Mouse (Mus musculus): Measurements from ENCODE around the gene Hmgcl. TPM values are rescaled to one million over a fixed set of nuclear protein-coding genes. Genes with fewer than 3 reads are reported as not detected.
"Not testable (repeated sequence)": the region's sequence is repeated elsewhere in the genome, so short reads cannot be mapped to it uniquely, and the experiment has no call there.

The Hmgcl gene
- polyA plus RNA-seq, 3 experiments from 2014 or later = 70.5 to 83.4 (median 77.2) TPM

DNA sequence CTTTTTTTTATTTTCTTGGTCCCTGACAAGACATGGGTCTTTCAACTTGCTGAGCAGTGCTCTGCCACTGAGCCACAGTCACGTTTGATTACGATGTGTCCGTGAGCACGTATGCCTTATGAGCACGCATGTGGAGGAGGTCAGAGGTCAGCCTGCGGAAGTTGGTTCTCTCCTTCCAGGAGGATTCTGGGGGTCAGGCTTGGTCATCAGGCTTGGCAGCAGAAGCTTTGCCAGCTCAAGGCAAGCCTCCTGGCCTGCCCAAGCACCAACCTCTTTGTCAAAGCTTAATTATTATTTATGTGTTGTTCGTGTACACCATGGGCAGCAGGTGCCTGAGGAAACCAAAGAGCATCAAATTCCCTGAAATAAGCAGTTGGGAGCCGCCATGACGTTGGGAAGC, 17.9 kb upstream of the Hmgcl start:
- ATAC-seq = no peak

DNA sequence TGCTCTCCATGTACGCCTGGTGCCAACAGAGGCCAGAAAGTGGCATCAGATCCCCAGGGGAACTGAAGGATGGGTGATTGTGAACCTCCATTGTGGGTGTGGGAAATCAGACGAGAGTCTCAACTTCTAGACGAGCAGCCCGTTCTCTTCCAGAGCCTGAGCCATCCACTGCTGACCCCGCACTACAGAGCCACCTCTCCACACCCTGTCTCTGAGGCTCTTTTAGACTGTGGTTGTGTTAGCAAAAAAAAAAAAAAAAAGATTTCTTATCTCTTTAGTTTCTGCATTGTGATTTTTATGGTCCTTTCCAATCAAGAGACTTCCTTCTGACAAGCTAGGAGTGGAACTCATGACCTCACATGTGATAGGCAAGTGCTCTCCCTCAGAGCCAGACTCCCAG, 16.8 kb upstream of the Hmgcl start:
- no peak for ATAC-seq

DNA sequence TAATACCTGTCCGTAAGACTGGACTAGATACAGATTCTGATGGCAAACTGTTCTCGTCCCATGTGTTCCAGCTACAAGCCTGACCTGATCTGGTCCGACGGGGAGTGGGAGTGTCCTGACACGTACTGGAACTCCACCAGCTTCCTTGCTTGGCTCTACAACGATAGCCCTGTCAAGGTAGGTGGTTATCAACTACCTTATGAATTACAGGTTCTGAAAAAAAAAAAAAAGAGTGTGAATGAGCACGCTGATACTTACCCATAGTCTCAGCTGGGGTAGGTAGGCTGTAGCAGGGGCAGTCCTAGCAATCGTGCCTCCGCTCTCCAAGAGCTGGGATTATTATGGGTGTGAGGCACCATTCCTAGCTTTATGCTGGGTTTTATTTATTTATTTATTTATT, 16.4 kb upstream of the Hmgcl start:
- ATAC-seq = no peak

DNA sequence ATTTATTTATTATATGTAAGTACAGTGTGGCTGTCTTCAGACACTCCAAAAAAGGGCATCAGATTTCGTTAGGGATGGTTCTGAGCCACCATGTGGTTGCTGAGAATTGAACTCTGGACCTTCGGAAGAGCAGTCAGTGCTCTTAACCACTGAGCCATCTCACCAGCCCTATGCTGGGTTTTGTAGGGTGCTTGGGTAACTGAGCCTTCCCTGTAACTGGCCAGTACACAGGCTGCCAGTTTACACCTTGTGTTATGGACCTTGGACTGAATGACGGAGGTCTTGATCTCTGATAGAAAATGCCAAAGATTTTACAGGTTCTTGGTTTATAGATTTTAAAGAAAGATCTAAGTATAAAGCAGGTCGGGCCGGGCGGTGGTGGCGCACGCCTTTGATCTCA, 16.0 kb upstream of the Hmgcl start:
- ATAC-seq = no peak

DNA sequence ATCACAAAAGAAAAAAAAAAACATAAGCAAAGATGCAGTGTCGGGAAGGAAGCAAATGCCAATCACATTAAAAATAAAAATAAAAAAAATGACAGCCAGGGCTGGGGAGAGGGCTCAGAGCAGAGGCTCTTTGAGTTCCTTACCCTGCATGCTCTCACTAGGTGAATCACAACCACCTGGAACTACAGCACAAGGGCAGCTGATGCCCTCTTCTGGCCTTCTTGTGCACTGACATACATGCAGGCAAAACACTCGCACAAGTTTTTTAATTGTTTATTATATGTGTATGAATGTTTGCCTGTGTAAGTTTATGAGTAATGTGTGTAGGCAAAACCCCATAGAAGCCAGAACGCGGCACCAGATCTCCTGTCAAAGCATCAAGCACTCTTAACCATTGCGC, 14.4 kb upstream of the Hmgcl start:
- peak; percentile 52 for ATAC-seq

DNA sequence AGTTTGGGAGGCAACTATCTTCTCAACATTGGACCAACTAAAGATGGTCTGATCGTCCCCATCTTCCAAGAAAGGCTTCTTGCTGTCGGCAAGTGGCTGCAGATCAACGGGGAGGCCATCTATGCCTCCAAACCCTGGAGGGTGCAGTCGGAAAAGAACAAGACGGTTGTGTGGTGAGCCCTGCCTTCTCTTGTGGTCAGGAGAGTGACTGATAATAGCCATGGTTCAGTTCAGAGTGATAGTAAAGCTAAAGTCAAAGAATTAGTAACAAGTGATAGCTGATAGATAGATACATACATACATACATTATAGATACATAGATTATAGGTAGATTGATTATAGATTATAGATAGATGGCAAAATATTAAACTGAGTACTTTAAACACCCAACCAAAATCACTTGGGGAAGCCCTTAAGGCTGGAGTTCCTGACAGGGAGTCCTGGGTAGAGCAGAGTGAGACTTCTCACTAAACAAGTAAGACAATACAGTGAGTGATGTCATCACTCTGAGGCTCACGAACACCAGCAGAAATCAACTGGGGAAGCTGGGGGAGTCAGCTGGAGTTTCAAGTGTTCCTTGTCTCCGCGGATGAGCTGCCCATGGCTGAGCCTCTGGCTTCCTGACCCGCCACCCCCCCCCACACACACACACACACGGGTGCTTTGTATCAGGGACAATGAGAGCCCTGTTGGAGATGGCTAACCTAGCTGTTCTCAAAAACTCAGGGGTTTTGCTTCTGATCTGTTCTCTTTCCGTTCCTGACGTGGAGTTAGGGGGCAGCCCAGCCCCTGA, 11.3 kb upstream of the Hmgcl start:
- no peak for ATAC-seq

DNA sequence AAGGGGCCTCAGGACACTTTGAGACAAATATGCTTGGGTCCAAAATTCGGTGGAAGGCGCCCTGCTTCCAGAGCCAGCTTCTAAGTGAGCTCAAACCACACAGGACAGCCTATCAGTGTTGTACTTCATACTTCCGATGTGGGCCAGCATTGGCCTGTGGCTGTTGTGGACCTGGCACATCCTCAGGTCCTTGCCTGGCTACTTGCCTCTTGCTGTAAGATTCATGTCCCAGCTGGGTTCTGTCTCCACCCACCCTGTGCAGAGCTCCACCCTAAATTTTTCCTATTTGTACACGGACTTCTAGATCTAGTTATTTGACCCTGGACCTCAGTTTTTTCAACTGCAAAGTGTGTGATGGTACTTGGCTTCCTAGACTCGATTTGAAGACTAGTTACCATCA, 10.7 kb upstream of the Hmgcl start:
- no peak for ATAC-seq

DNA sequence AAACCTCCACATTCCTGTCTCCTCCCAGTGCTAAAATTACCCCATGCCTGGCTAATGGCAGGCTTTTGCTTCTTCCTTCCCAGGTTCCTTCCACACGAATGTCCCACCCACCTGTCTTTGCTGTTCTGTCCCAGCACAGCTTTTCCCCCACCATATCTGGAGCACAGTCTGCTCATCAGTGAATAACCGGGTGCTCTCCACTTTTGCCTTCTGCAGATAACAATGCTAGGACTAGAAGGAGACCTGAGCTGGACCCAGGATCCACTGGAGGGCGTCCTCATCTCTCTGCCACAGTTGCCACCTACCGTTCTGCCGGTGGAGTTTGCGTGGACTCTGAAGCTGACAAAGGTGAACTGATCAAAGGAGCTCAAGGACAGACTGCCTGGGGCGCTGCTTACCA, 7.4 kb upstream of the Hmgcl start:
- no peak for ATAC-seq

DNA sequence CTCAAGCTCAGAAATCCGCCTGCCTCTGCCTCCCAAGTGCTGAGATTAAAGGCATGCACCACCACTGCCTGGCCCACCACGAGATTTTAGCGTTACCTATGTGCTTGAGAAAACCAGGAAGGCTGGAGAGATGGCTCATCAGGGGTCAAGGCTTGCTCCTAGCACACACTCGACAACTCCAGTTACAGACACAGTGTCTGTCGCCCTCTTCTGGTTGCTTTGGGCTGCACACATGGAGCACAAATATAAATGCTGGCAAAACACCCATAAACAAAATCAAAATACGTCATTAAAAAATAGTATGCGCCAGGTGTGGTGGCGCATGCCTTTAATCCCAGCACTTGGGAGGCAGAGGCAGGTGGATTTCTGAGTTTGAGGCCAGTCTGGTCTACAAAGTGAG, 5.2 kb upstream of the Hmgcl start:
- ATAC-seq = not testable (repeated sequence)

DNA sequence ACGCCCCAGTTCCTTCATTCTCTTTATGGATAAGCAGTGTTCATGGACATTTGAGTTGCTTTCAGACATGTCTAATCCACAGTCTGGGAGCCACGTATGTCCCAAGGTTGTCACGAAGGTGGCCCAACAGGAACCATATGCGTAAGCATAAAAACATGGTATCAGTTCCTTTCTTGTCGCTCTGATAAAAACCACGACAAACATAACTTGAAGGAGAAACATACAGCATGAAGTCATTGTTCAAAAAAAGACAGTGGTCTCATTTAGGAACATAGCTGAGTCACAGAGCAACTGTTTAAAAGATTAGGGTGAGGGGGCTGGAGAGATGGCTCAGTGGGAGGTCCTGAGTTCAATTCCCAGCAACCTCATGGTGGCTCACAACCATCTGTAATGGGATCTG, 4.1 kb upstream of the Hmgcl start:
- ATAC-seq = no peak

DNA sequence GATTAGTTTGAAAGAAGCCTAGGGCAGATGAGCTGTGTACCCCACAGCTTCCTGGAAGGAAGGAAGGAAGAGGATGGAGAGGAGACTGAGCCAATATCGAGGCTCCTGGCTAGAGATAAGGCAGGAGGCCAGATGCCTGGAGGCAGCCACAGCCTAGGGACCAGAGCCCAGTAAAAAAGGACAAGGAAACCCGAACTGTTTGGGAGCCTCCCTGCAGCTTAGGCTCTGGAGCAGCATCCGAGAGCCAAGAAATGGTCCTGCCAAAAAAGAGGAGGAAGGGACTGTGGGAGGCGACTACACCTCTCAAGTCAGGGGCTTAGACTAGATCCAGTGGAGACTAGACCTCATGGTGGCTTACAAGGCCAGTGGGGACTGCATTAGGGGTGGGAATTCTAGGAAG, 2.9 kb upstream of the Hmgcl start:
- ATAC-seq = no peak

DNA sequence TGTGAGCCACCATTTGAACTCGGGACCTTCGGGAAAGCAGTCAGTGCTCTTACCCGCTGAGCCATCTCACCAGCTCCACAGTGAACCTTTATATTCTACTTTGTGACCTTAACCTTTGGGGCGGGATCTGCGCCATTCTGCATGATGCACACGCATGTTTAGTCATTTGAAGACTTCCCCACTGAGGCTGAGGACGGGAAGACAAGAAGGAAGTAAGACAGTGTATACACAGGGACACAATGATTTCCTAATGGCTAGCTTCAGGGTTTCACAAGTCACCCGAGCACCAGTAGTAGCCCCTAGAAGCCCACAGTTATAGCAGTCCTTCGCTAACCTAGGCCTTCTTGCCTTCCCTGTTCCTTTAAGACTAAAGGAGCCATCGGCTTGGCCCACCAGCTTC, 542 bp upstream of the Hmgcl start:
- no peak for ATAC-seq

DNA sequence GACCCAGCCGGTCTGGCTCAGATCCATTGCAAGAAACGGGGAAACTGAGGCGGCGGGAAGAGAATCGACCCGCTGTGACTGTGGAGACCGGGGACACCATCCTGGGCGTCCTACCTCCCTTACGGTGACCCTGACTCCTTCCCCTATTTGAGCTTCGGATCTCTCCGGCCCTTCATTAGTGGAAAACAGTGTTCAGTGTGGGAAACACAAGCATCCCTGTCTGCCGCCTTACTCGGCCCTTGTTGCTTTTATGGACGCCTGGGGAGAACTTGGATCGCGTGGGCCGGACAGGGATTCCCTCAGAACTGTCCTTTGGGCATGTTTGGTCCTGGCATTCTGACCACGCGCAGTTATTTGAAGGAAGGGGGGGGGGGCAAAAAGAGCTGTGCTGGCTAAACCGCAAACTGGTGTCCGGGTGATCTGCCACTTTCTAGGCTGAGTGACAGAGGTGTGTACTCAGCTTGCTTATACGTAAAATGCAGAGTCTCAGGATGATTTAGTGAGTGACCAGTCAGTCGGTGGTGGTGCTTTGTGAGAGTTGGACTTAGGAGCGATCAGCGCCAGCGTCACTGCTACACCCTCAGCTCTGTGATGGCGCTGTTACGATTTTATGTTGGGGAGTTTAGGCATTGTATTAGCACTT, 532 bp downstream of the Hmgcl start:
- ATAC-seq = no peak

DNA sequence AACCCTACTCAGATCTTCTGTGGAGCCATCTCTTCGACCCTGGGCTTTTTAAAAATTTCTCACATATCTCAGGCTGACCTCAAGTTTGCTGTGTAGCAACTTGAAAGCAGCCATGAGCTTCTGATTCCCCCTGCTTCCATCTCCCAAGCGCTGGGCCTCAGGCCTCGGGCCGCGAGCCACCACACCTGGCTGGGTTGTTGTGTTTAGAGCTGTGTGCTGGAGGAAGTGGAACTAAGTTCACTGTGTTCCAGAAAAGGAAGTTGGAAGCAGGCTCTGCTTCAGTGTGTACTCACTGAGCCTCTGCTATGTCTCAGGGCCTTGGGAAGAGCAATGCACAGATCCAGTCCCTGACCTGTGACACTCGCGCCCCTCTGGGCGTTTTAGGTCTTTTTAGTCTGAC, 1.9 kb downstream of the Hmgcl start:
- ATAC-seq = no peak

DNA sequence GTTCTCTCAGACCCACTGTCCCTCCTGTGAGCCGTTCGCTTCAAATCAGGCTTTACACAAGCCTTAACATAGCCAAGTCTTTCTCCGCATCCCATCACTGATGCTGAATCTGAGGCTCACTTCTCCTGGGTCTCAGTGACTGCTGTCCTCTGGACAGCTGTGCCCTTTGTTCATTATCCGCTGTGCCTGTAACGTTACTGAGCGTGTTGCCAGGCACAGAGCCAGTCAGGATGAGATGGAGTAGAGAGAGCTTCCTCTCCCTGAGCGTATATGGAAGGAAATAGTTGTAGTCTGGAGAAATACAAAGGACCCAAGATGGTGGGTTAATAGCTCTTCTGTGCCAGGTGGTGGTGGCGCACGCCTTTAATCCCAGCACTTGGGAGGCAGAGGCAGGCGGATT, 3.2 kb downstream of the Hmgcl start:
- no peak for ATAC-seq

DNA sequence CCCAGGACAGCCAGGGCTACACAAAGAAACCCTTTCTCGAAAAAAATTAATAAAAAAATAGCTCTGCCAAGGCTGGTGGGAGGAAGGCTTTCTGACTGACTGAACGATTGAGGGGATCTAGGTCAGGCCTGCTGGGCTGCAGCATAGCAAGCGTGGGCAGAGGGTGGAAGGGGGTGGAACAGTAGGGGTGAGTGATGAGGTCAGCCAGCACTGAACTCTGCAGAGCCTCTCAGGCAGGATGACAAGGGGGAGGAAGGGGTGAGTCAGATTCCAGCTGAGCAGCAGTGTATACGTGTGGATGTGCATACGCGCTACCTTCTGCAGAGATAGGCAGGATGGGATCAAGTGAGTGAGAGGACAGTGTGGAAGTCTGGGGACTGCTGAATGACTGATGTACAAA, 3.7 kb downstream of the Hmgcl start:
- no peak for ATAC-seq

DNA sequence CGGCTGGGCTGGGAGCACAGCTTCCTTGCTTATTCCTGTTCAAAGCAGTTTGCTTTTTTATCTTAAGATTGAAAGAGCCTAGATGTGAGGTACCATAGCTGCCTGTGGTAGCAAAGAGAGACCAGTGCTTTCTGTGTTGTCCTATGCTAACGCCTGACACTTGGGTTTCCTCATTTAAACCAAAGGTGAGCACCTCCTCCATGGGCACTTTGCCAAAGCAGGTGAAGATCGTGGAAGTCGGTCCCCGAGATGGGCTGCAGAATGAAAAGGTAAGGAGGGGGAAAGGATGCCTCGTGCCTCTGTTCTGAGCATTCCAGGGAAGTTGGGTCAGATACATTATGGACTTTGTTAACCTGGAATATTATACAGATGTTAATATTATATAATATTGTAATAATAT, 4.1 kb downstream of the Hmgcl start:
- no peak for ATAC-seq

DNA sequence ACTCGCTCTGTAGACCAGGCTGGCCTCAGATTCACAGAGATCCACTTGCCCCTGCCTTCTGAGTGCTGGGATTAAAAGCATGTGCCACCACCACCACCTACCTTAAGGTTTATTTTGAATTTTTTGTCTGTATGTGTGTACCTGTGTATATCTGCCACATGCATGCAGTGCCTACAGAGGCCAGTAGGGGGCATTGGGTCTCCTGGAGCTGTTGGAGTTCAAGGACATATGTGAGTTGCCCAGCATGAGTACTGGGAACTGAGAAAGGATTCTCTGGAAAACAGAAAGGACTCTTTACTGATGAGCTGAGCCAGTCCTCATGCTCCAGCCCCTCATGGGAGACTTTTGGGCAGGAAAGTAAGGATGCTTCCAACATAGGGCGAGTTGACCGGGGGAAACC, 5.3 kb downstream of the Hmgcl start:
- no peak for ATAC-seq

DNA sequence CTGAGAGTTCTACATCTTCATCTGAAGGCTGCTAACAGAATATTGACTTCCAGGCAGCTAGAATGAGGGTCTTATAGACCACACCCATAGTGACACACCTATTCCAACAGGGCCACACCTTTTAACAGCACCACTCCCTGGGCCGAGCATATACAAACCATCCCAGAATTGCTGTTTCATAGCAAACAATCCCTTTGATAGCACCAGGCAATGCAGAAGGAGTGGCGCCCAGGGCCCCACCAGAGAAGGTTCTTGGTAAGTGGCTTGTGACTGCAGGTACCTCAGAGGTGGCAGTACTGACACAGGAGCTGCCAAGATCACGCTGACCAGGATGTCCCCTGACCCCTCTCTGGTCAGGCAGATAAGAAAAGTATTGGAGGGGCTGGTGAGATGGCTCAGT, 6.9 kb downstream of the Hmgcl start:
- ATAC-seq = no peak

DNA sequence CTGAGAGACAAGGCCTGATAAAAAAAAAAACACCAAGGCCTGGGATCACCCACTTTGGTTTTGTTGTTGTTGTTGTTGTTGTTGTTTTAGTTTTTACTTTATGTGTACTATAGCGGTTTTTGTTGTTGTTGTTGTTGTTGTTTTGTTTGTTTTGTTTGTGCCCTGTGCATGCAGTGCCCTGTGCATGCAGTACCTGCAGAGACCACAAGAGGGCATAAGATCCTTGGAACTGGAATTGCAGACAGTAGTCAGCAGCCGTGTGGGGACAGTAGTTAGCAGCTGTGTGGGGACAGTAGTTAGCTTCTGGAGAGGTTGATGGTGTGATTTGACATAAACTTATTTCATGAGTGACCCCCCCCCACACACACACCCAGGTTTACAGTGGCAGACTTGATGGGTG, 8.0 kb downstream of the Hmgcl start:
- peak; percentile 65 for ATAC-seq

DNA sequence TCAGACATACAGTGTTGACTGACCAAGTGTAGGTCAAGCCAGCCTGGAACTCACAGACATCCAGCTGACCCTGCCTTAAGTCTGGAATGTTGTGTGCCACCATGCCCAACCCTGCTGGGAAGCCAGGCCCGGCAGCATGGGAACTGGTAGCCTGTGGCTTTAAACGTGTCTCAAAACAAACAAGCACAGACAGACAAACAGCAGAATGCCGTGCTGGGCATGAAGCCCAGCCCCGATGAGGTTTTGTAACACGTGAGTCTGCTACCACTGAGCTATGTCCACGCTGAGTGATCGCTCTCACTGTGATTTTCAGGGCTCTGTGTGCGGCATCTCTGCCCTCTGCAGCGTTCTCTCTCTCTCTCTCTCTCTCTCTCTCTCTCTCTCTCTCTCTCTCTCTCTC, 9.6 kb downstream of the Hmgcl start:
- no peak for ATAC-seq

DNA sequence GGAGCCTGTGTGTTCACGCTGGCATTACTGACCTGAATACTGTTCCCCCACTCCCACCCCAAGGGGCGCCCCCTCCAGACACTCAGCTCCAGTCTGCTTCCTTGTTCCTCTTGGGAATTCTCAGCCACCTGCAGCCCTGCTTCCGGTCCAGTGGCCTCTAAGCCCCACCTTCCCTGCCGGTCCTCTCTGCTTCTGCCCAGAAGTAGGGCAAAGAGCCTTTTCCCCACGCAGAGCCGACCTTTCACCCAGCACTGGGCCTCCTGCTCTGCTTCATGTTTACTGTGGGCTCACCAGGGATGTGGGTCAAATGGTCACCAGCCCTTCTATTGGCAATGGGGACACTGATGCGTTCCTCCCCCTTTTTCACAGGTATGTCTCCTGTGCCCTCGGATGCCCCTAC, 12.1 kb downstream of the Hmgcl start:
- no peak for ATAC-seq

DNA sequence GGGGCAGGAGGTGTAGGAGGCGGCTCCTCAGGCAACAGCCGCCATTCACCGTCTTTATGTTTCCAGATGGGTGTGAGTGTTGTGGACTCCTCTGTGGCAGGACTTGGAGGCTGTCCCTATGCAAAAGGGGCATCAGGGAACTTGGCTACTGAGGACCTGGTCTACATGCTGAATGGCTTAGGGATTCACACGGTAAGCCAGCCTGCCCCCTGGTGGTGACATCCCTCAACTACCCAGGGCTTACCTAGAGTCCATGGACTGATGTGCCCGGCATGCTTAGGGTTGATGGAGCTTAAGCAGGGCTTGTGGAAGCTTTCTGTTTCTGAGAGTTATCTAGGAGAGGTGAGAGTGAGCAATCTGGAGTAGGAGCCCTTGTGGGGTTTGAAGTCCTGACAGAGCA, 14.5 kb downstream of the Hmgcl start:
- ATAC-seq = peak; percentile 52

DNA sequence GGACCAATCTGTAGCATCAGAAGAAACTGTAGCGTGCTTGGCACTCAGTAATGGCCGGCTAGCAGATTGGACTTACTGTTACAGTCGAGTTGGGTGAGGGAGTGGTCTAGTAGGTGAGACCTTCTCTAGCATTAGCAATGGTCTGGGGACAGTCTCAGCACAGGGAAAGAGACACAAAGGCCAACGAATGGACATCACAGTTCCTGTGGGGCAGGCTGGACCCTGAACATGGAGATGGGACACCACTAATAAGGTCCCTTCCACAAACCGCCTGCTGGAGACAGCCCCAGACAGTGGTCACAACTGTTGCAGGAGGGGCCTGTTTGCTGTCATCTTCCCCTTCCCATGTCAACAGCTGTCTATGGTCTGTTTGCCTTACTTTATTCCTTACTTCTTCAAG, 15.5 kb downstream of the Hmgcl start:
- no peak for ATAC-seq

DNA sequence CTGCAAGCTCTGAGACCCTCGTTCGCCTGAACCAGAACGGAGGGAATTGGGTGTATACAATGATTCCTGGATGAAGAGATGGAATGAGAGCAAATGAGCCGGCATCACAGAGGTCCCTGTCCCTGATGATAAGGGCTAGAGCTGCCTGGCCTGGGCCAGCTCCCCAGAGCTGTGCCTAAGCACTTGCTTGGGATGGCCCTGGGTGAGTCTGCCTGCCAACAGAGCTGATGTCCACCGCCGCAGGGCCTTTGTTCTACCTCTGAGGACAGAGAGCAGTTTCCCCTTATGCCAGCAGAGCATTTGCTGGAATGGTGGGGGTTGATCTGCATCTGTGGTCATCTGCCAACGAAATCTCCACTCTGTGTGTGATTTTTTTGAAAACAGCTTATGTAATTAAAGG, 15.9 kb downstream of the Hmgcl start:
- ATAC-seq = no peak

All from inflammation-experienced regulatory T-cells, adult 6 months (primary cell).